Mouse (Mus musculus): ENCODE results near the gene Smlr1. TPM values are rescaled to one million over a fixed set of nuclear protein-coding genes. Genes with fewer than 3 reads are reported as not detected.

The Smlr1 gene
- polyA plus RNA-seq, 1 experiment from 2014 or later, result not detected

GRCm38 (mm10) chr10:25536621-25537020 is 554 bp upstream of the Smlr1 start:
- Histone ChIP-seq H3K36me3 (ENCODE audit: control insufficient read depth, insufficient read depth, low read length) (no peaks in the 10 kb centered on the region), H3K4me1 (ENCODE audit: control insufficient read depth, insufficient read depth, low read length) (no peaks in the 10 kb centered on the region), H3K9ac (ENCODE audit: low read length) (no peak overlapping the region), H3K27me3 (ENCODE audit: control insufficient read depth, insufficient read depth, low read length) (no peaks in the 10 kb centered on the region), H3K27ac (ENCODE audit: low read depth, low read length) (no peak overlapping the region), H3K9me3 (ENCODE audit: control insufficient read depth, low read length) (no peaks in the 10 kb centered on the region), H3K4me2 (no peak overlapping the region), H3K4me3 (ENCODE audit: low read depth, low read length) (no peak overlapping the region)
- ATAC-seq (ENCODE audit: low FRiP score) (no peak), DNase-seq (ENCODE audit: low spot score, missing footprints) (no peak)
- WGBS, result 94% methylated on average over 6 of the region's 6 CpGs

- Histone ChIP-seq H3K9ac (ENCODE audit: low read length) (no peak overlapping the region), H3K27me3 (ENCODE audit: control insufficient read depth, insufficient read depth, low read length) (no peaks in the 10 kb centered on the region), H3K4me1 (ENCODE audit: control insufficient read depth, insufficient read depth, low read length) (no peaks in the 10 kb centered on the region), H3K4me2 (no peak overlapping the region), H3K9me3 (ENCODE audit: control insufficient read depth, low read length) (no peaks in the 10 kb centered on the region), H3K4me3 (ENCODE audit: low read depth, low read length) (no peak overlapping the region), H3K27ac (ENCODE audit: low read depth, low read length) (no peak overlapping the region), H3K36me3 (ENCODE audit: control insufficient read depth, insufficient read depth, low read length) (no peaks in the 10 kb centered on the region)
- no peak for DNase-seq (ENCODE audit: low spot score, missing footprints)
- WGBS, result 87% methylated on average over 5 of the region's 5 CpGs
- ATAC-seq (ENCODE audit: low FRiP score), result no peak
Measured at GRCm38 (mm10) chr10:25534467-25534866, 1.6 kb downstream of the Smlr1 start.

GRCm38 (mm10) chr10:25533513-25534246 is 2.4 kb downstream of the Smlr1 start:
- Histone ChIP-seq H3K4me1 (ENCODE audit: control insufficient read depth, insufficient read depth, low read length) (no peaks in the 10 kb centered on the region), H3K9ac (ENCODE audit: low read length) (no peak overlapping the region), H3K9me3 (ENCODE audit: control insufficient read depth, low read length) (no peaks in the 10 kb centered on the region), H3K4me3 (ENCODE audit: low read depth, low read length) (no peak overlapping the region), H3K36me3 (ENCODE audit: control insufficient read depth, insufficient read depth, low read length) (no peaks in the 10 kb centered on the region), H3K27me3 (ENCODE audit: control insufficient read depth, insufficient read depth, low read length) (no peaks in the 10 kb centered on the region), H3K27ac (ENCODE audit: low read depth, low read length) (no peak overlapping the region), H3K4me2 (no peak overlapping the region)
- WGBS, result 89% methylated on average over 9 of the region's 9 CpGs
- no peak for ATAC-seq (ENCODE audit: low FRiP score)
- DNase-seq (ENCODE audit: low spot score, missing footprints), result no peak

GRCm38 (mm10) chr10:25533105-25533504 is 3.0 kb downstream of the Smlr1 start:
- no peak overlapping the region for H3K4me2 ChIP-seq
- no peaks in the 10 kb centered on the region for H3K36me3 ChIP-seq (ENCODE audit: control insufficient read depth, insufficient read depth, low read length)
- H3K9ac ChIP-seq (ENCODE audit: low read length), result no peak overlapping the region
- no peak overlapping the region for H3K4me3 ChIP-seq (ENCODE audit: low read depth, low read length)
- DNase-seq (ENCODE audit: low spot score, missing footprints), result no peak
- H3K27me3 ChIP-seq (ENCODE audit: control insufficient read depth, insufficient read depth, low read length), result no peaks in the 10 kb centered on the region
- no peak overlapping the region for H3K27ac ChIP-seq (ENCODE audit: low read depth, low read length)
- no peak for ATAC-seq (ENCODE audit: low FRiP score)
- H3K9me3 ChIP-seq (ENCODE audit: control insufficient read depth, low read length), result no peaks in the 10 kb centered on the region
- H3K4me1 ChIP-seq (ENCODE audit: control insufficient read depth, insufficient read depth, low read length), result no peaks in the 10 kb centered on the region
- 87% methylated on average over 2 of the region's 2 CpGs for WGBS

GRCm38 (mm10) chr10:25531335-25531734 is 4.7 kb downstream of the Smlr1 start:
- Histone ChIP-seq H3K27me3 (ENCODE audit: control insufficient read depth, insufficient read depth, low read length) (no peaks in the 10 kb centered on the region), H3K27ac (ENCODE audit: low read depth, low read length) (no peak overlapping the region), H3K4me1 (ENCODE audit: control insufficient read depth, insufficient read depth, low read length) (no peaks in the 10 kb centered on the region), H3K36me3 (ENCODE audit: control insufficient read depth, insufficient read depth, low read length) (no peaks in the 10 kb centered on the region), H3K9me3 (ENCODE audit: control insufficient read depth, low read length) (no peaks in the 10 kb centered on the region), H3K4me3 (ENCODE audit: low read depth, low read length) (no peak overlapping the region), H3K9ac (ENCODE audit: low read length) (no peak overlapping the region), H3K4me2 (no peak overlapping the region)
- WGBS, result 92% methylated on average over 13 of the region's 13 CpGs
- DNase-seq (ENCODE audit: low spot score, missing footprints), result no peak
- no peak for ATAC-seq (ENCODE audit: low FRiP score)

- Histone ChIP-seq H3K9me3 (ENCODE audit: control insufficient read depth, low read length) (no peaks in the 10 kb centered on the region), H3K36me3 (ENCODE audit: control insufficient read depth, insufficient read depth, low read length) (no peaks in the 10 kb centered on the region), H3K4me2 (no peak overlapping the region), H3K9ac (ENCODE audit: low read length) (no peak overlapping the region), H3K27me3 (ENCODE audit: control insufficient read depth, insufficient read depth, low read length) (no peaks in the 10 kb centered on the region), H3K27ac (ENCODE audit: low read depth, low read length) (no peak overlapping the region), H3K4me1 (ENCODE audit: control insufficient read depth, insufficient read depth, low read length) (no peaks in the 10 kb centered on the region), H3K4me3 (ENCODE audit: low read depth, low read length) (no peak overlapping the region)
- DNase-seq (ENCODE audit: low spot score, missing footprints) (no peak), ATAC-seq (ENCODE audit: low FRiP score) (no peak)
- WGBS, result 90% methylated on average over 3 of the region's 3 CpGs
Measured at GRCm38 (mm10) chr10:25527126-25527525, 8.9 kb downstream of the Smlr1 start.

GRCm38 (mm10) chr10:25526622-25527021 is 9.4 kb downstream of the Smlr1 start:
- H3K27ac ChIP-seq (ENCODE audit: low read depth, low read length), result no peak overlapping the region
- H3K27me3 ChIP-seq (ENCODE audit: control insufficient read depth, insufficient read depth, low read length), result no peaks in the 10 kb centered on the region
- no peak overlapping the region for H3K4me3 ChIP-seq (ENCODE audit: low read depth, low read length)
- no peaks in the 10 kb centered on the region for H3K36me3 ChIP-seq (ENCODE audit: control insufficient read depth, insufficient read depth, low read length)
- no peaks in the 10 kb centered on the region for H3K9me3 ChIP-seq (ENCODE audit: control insufficient read depth, low read length)
- no peaks in the 10 kb centered on the region for H3K4me1 ChIP-seq (ENCODE audit: control insufficient read depth, insufficient read depth, low read length)
- H3K4me2 ChIP-seq, result no peak overlapping the region
- WGBS, result 88% methylated on average over 4 of the region's 4 CpGs
- DNase-seq (ENCODE audit: low spot score, missing footprints), result peak; percentile 67
- no peak overlapping the region for H3K9ac ChIP-seq (ENCODE audit: low read length)
- ATAC-seq (ENCODE audit: low FRiP score), result no peak

- ATAC-seq (ENCODE audit: low FRiP score) (no peak), DNase-seq (ENCODE audit: low spot score, missing footprints) (peak; percentile 51)
- WGBS, result 82% methylated on average over 4 of the region's 4 CpGs
- Histone ChIP-seq H3K9me3 (ENCODE audit: control insufficient read depth, low read length) (no peaks in the 10 kb centered on the region), H3K36me3 (ENCODE audit: control insufficient read depth, insufficient read depth, low read length) (no peaks in the 10 kb centered on the region), H3K4me2 (no peak overlapping the region), H3K27ac (ENCODE audit: low read depth, low read length) (no peak overlapping the region), H3K4me1 (ENCODE audit: control insufficient read depth, insufficient read depth, low read length) (no peaks in the 10 kb centered on the region), H3K9ac (ENCODE audit: low read length) (no peak overlapping the region), H3K27me3 (ENCODE audit: control insufficient read depth, insufficient read depth, low read length) (no peaks in the 10 kb centered on the region), H3K4me3 (ENCODE audit: low read depth, low read length) (no peak overlapping the region)
Measured at GRCm38 (mm10) chr10:25526156-25526555, 9.9 kb downstream of the Smlr1 start.

- Histone ChIP-seq H3K4me3 (ENCODE audit: low read depth, low read length) (no peak overlapping the region), H3K4me1 (ENCODE audit: control insufficient read depth, insufficient read depth, low read length) (no peaks in the 10 kb centered on the region), H3K36me3 (ENCODE audit: control insufficient read depth, insufficient read depth, low read length) (no peaks in the 10 kb centered on the region), H3K9ac (ENCODE audit: low read length) (no peak overlapping the region), H3K27me3 (ENCODE audit: control insufficient read depth, insufficient read depth, low read length) (no peaks in the 10 kb centered on the region), H3K4me2 (no peak overlapping the region), H3K27ac (ENCODE audit: low read depth, low read length) (no peak overlapping the region), H3K9me3 (ENCODE audit: control insufficient read depth, low read length) (no peaks in the 10 kb centered on the region)
- ATAC-seq (ENCODE audit: low FRiP score), result no peak
- WGBS, result 85% methylated on average over 8 of the region's 8 CpGs
- DNase-seq (ENCODE audit: low spot score, missing footprints), result no peak
Measured at GRCm38 (mm10) chr10:25523727-25524126, 12.3 kb downstream of the Smlr1 start.
